Mouse (Mus musculus) intestine, embryonic 15.5 days (tissue): ENCODE measurements at regions not wholly inside any gene's neighbourhood (a gene's known extent, or its start where the extent isn't known, plus 50 kb on each side); places are given as distances from the start of the nearest gene placed in this dataset.

ENCODE experiments used
- ATAC-seq: fragments of 200-750 bp; cut with Nextera tagmentation; 2 replicates; pipeline ENCODE4 v1.8.0; 2017; ENCODE audit warnings: moderate TSS enrichment, moderate library complexity
- H3K27ac ChIP-seq: fragments of 300-500 bp; sonication (generic); 2 replicates; pipeline ENCODE4 v1.5.1; 2015; ENCODE audit warnings: mild to moderate bottlenecking, inconsistent platforms
- H3K27me3 ChIP-seq: fragments of 300-500 bp; sonication (generic); replicated peaks from 2 replicates; pipeline ENCODE4 v1.6.1; 2015; ENCODE audit warnings: inconsistent platforms
- H3K36me3 ChIP-seq: fragments of 300-500 bp; sonication (generic); 2 replicates; pipeline ENCODE4 v1.6.1; 2015; ENCODE audit warnings: inconsistent platforms
- H3K4me1 ChIP-seq: fragments of 300-500 bp; sonication (generic); replicated peaks from 2 replicates; pipeline ENCODE4 v1.6.1; 2015; ENCODE audit warnings: inconsistent platforms
- H3K4me2 ChIP-seq: fragments of 300-500 bp; sonication (generic); replicated peaks from 2 replicates; pipeline ENCODE4 v1.6.1; 2015; ENCODE audit warnings: mild to moderate bottlenecking, inconsistent platforms
- H3K4me3 ChIP-seq: fragments of 300-500 bp; sonication (generic); replicated peaks from 2 replicates; pipeline ENCODE4 v1.5.1; 2015; ENCODE audit warnings: inconsistent platforms
- H3K9ac ChIP-seq: fragments of 300-500 bp; sonication (generic); 2 replicates; pipeline ENCODE4 v1.6.1; 2015; ENCODE audit warnings: inconsistent platforms
- H3K9me3 ChIP-seq: fragments of 300-500 bp; sonication (generic); 2 replicates; pipeline ENCODE4 v1.6.1; 2016; ENCODE audit warnings: inconsistent platforms
- WGBS: fragments of 180-500 bp; shearing (Covaris S2); methylation state at CpG from one replicate; pipeline ENCODE4 v1.1.7; 2015; 5-methylcytosine and 5-hydroxymethylcytosine counted together

GRCm38 (mm10) chr13:82849037-82849436 is 654.8 kb upstream of the Mef2c start:
- 62% methylated on average over 3 of the region's 3 CpGs for WGBS
- H3K9me3 ChIP-seq, result no peaks in the 10 kb centered on the region
- H3K4me1 ChIP-seq, result no peaks in the 10 kb centered on the region
- H3K27me3 ChIP-seq, result no peaks in the 10 kb centered on the region
- H3K4me2 ChIP-seq, result no peak overlapping the region
- no peak overlapping the region for H3K4me3 ChIP-seq
- no peak for ATAC-seq
- H3K9ac ChIP-seq, result no peak overlapping the region
- H3K36me3 ChIP-seq, result no peaks in the 10 kb centered on the region
- H3K27ac ChIP-seq, result no peak overlapping the region

- H3K9me3 ChIP-seq, result no peaks in the 10 kb centered on the region
- no peak for ATAC-seq
- no peaks in the 10 kb centered on the region for H3K4me1 ChIP-seq
- H3K36me3 ChIP-seq, result no peaks in the 10 kb centered on the region
- no peaks in the 10 kb centered on the region for H3K27me3 ChIP-seq
- no peak overlapping the region for H3K4me3 ChIP-seq
- H3K4me2 ChIP-seq, result no peak overlapping the region
- no peak overlapping the region for H3K9ac ChIP-seq
- no peak overlapping the region for H3K27ac ChIP-seq
These were observed 634.0 kb upstream of the Mef2c start for GRCm38 (mm10) chr13:82869869-82870268.

GRCm38 (mm10) chr13:82874091-82874490 is 629.7 kb upstream of the Mef2c start:
- H3K36me3 ChIP-seq, result no peaks in the 10 kb centered on the region
- no peak overlapping the region for H3K27ac ChIP-seq
- no peak overlapping the region for H3K4me3 ChIP-seq
- no peaks in the 10 kb centered on the region for H3K27me3 ChIP-seq
- H3K9ac ChIP-seq, result no peak overlapping the region
- no peaks in the 10 kb centered on the region for H3K4me1 ChIP-seq
- WGBS, result 87% methylated on average over 1 of the region's 1 CpGs
- H3K4me2 ChIP-seq, result no peak overlapping the region
- H3K9me3 ChIP-seq, result no peaks in the 10 kb centered on the region
- ATAC-seq, result no peak

- H3K27ac ChIP-seq, result no peak overlapping the region
- ATAC-seq, result no peak
- H3K4me1 ChIP-seq, result no peaks in the 10 kb centered on the region
These were observed 620.5 kb upstream of the Mef2c start for GRCm38 (mm10) chr13:82883368-82883767.

GRCm38 (mm10) chr13:82888755-82889154 is 615.1 kb upstream of the Mef2c start:
- no peak for ATAC-seq
- no peak overlapping the region for H3K9ac ChIP-seq
- H3K36me3 ChIP-seq, result no peaks in the 10 kb centered on the region
- WGBS, result 78% methylated on average over 1 of the region's 1 CpGs
- no peaks in the 10 kb centered on the region for H3K27me3 ChIP-seq
- H3K9me3 ChIP-seq, result no peaks in the 10 kb centered on the region
- no peaks in the 10 kb centered on the region for H3K4me1 ChIP-seq
- no peak overlapping the region for H3K4me2 ChIP-seq
- H3K4me3 ChIP-seq, result no peak overlapping the region
- H3K27ac ChIP-seq, result no peak overlapping the region

More at GRCm38 (mm10) chr13:82883368-82883767, 620.5 kb upstream of the Mef2c start:
- Histone ChIP-seq H3K4me3 (no peak overlapping the region), H3K4me2 (no peak overlapping the region), H3K9me3 (no peaks in the 10 kb centered on the region), H3K27me3 (no peaks in the 10 kb centered on the region), H3K36me3 (no peaks in the 10 kb centered on the region), H3K9ac (no peak overlapping the region)

GRCm38 (mm10) chr13:82892731-82893130 is 611.1 kb upstream of the Mef2c start:
- Histone ChIP-seq H3K4me3 (no peak overlapping the region), H3K27me3 (no peaks in the 10 kb centered on the region), H3K9me3 (no peaks in the 10 kb centered on the region), H3K36me3 (no peaks in the 10 kb centered on the region), H3K9ac (no peak overlapping the region), H3K27ac (no peak overlapping the region), H3K4me1 (no peaks in the 10 kb centered on the region), H3K4me2 (no peak overlapping the region)
- no peak for ATAC-seq
- WGBS, result 73% methylated on average over 2 of the region's 2 CpGs

GRCm38 (mm10) chr13:82899686-82900085 is 604.1 kb upstream of the Mef2c start:
- no peak overlapping the region for H3K27ac ChIP-seq
- no peak for ATAC-seq
- no peaks in the 10 kb centered on the region for H3K36me3 ChIP-seq
- H3K4me1 ChIP-seq, result no peaks in the 10 kb centered on the region
- no peaks in the 10 kb centered on the region for H3K9me3 ChIP-seq
- H3K4me3 ChIP-seq, result no peak overlapping the region
- H3K9ac ChIP-seq, result no peak overlapping the region
- H3K27me3 ChIP-seq, result no peaks in the 10 kb centered on the region
- H3K4me2 ChIP-seq, result no peak overlapping the region
- WGBS, result 80% methylated on average over 4 of the region's 4 CpGs

- Histone ChIP-seq H3K4me2 (no peak overlapping the region), H3K9ac (no peak overlapping the region), H3K4me1 (no peaks in the 10 kb centered on the region), H3K36me3 (no peaks in the 10 kb centered on the region), H3K9me3 (no peaks in the 10 kb centered on the region), H3K4me3 (no peak overlapping the region), H3K27ac (no peak overlapping the region), H3K27me3 (no peaks in the 10 kb centered on the region)
- 56% methylated on average over 4 of the region's 4 CpGs for WGBS
- no peak for ATAC-seq
These were observed 601.7 kb upstream of the Mef2c start for GRCm38 (mm10) chr13:82902160-82902559.

GRCm38 (mm10) chr13:82903637-82904036 is 600.2 kb upstream of the Mef2c start:
- H3K9me3 ChIP-seq, result no peaks in the 10 kb centered on the region
- H3K36me3 ChIP-seq, result no peaks in the 10 kb centered on the region
- H3K27me3 ChIP-seq, result no peaks in the 10 kb centered on the region
- ATAC-seq, result no peak
- no peak overlapping the region for H3K4me3 ChIP-seq
- H3K4me1 ChIP-seq, result no peaks in the 10 kb centered on the region
- no peak overlapping the region for H3K9ac ChIP-seq
- H3K4me2 ChIP-seq, result no peak overlapping the region
- H3K27ac ChIP-seq, result no peak overlapping the region

- no peak for ATAC-seq
- no peak overlapping the region for H3K27ac ChIP-seq
- H3K9ac ChIP-seq, result no peak overlapping the region
- 85% methylated on average over 4 of the region's 4 CpGs for WGBS
- no peak overlapping the region for H3K4me3 ChIP-seq
- H3K36me3 ChIP-seq, result no peaks in the 10 kb centered on the region
- no peak overlapping the region for H3K4me2 ChIP-seq
- H3K27me3 ChIP-seq, result no peaks in the 10 kb centered on the region
- no peaks in the 10 kb centered on the region for H3K4me1 ChIP-seq
- H3K9me3 ChIP-seq, result no peaks in the 10 kb centered on the region
These were observed 596.1 kb upstream of the Mef2c start for GRCm38 (mm10) chr13:82907689-82908088.

- no peaks in the 10 kb centered on the region for H3K4me1 ChIP-seq
- H3K27me3 ChIP-seq, result no peaks in the 10 kb centered on the region
- 92% methylated on average over 4 of the region's 4 CpGs for WGBS
- no peak overlapping the region for H3K9ac ChIP-seq
- H3K4me3 ChIP-seq, result no peak overlapping the region
- no peak overlapping the region for H3K4me2 ChIP-seq
- no peaks in the 10 kb centered on the region for H3K36me3 ChIP-seq
- ATAC-seq, result no peak
- H3K9me3 ChIP-seq, result no peaks in the 10 kb centered on the region
- H3K27ac ChIP-seq, result no peak overlapping the region
These were observed 594.7 kb upstream of the Mef2c start for GRCm38 (mm10) chr13:82909151-82909550.

GRCm38 (mm10) chr13:82912859-82913258 is 591.0 kb upstream of the Mef2c start:
- no peaks in the 10 kb centered on the region for H3K9me3 ChIP-seq
- ATAC-seq, result no peak
- no peaks in the 10 kb centered on the region for H3K27me3 ChIP-seq
- WGBS, result 87% methylated on average over 8 of the region's 8 CpGs
- no peaks in the 10 kb centered on the region for H3K36me3 ChIP-seq
- H3K27ac ChIP-seq, result no peak overlapping the region
- no peaks in the 10 kb centered on the region for H3K4me1 ChIP-seq
- H3K4me3 ChIP-seq, result no peak overlapping the region
- H3K4me2 ChIP-seq, result no peak overlapping the region
- no peak overlapping the region for H3K9ac ChIP-seq

- Histone ChIP-seq H3K4me1 (no peaks in the 10 kb centered on the region), H3K27ac (no peak overlapping the region), H3K4me2 (no peak overlapping the region), H3K27me3 (no peaks in the 10 kb centered on the region), H3K36me3 (no peaks in the 10 kb centered on the region), H3K9me3 (no peaks in the 10 kb centered on the region), H3K9ac (no peak overlapping the region), H3K4me3 (no peak overlapping the region)
- no peak for ATAC-seq
- WGBS, result 84% methylated on average over 4 of the region's 4 CpGs
These were observed 588.6 kb upstream of the Mef2c start for GRCm38 (mm10) chr13:82915194-82915593.

GRCm38 (mm10) chr13:82930010-82930409 is 573.8 kb upstream of the Mef2c start:
- H3K4me3 ChIP-seq, result no peak overlapping the region
- H3K9me3 ChIP-seq, result no peaks in the 10 kb centered on the region
- H3K27me3 ChIP-seq, result no peaks in the 10 kb centered on the region
- H3K4me1 ChIP-seq, result no peaks in the 10 kb centered on the region
- ATAC-seq, result no peak
- no peak overlapping the region for H3K27ac ChIP-seq
- H3K4me2 ChIP-seq, result no peak overlapping the region
- H3K9ac ChIP-seq, result no peak overlapping the region
- no peaks in the 10 kb centered on the region for H3K36me3 ChIP-seq
